Mouse (Mus musculus) lung, postnatal 0 days (tissue): ENCODE data around the gene Csf2.

ENCODE experiments used
- CTCF ChIP-seq: IDR thresholded peaks from 2 replicates; pipeline ENCODE4 v1.5.1; 2016; ENCODE audit warnings: antibody characterized with exemption, mild to moderate bottlenecking
- EP300 ChIP-seq: IDR thresholded peaks from 2 replicates; pipeline ENCODE4 v1.6.1; 2016; ENCODE audit warnings: antibody characterized with exemption, mild to moderate bottlenecking, control low read depth

DNA sequence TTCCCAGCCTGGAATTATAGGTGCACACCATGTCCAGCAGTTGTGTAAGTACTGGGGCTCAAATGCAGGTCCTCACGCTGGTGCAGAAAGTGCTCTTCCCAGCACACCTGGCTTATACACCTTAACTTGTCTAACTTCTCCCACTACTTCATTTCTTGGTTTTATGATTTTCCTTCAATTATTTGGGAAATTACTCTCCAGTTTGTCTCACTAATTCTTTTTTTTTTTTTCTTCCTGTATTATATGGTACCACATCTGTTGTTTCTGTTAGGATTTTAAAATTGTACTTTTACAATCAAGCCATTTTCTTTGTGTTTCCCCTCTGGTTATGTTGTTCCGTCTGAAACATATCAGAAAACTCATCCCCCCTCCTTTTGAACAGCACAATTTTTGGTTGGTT, 44.7 kb downstream of the Csf2 start:
- TF ChIP-seq CTCF (no peak), EP300 (no peak)
